Mouse (Mus musculus) forebrain, embryonic 16.5 days (tissue): Measurements from ENCODE around the gene Fam193a. TPM values are rescaled to one million over a fixed set of nuclear protein-coding genes. Genes with fewer than 3 reads are reported as not detected.

Experiments used
- ATAC-seq: fragments of 200-750 bp; cut with Nextera tagmentation; 2 replicates; pipeline ENCODE4 v1.8.0; 2017; ENCODE audit warnings: mild to moderate bottlenecking, moderate library complexity
- H3K27ac ChIP-seq: fragments of 300-500 bp; sonication (generic); 2 replicates; pipeline ENCODE4 v1.5.1; 2014; ENCODE audit warnings: low read length, control low read depth
- H3K27me3 ChIP-seq: fragments of 300-500 bp; sonication (generic); replicated peaks from 2 replicates; pipeline ENCODE4 v1.6.1; 2014; ENCODE audit warnings: low read length; ENCODE audit not compliant: control insufficient read depth, insufficient read depth
- H3K36me3 ChIP-seq: fragments of 300-500 bp; sonication (generic); 2 replicates; pipeline ENCODE4 v1.6.1; 2014; ENCODE audit not compliant: control insufficient read depth, insufficient read depth
- H3K4me1 ChIP-seq: fragments of 300-500 bp; sonication (generic); replicated peaks from 2 replicates; pipeline ENCODE4 v1.6.1; 2014; ENCODE audit warnings: low read length; ENCODE audit not compliant: control insufficient read depth, insufficient read depth
- H3K4me2 ChIP-seq: fragments of 300-500 bp; sonication (generic); 2 replicates; pipeline ENCODE4 v1.6.1; 2014; ENCODE audit warnings: mild to moderate bottlenecking, low read length, control low read depth
- H3K4me3 ChIP-seq: fragments of 300-500 bp; sonication (generic); replicated peaks from 2 replicates; pipeline ENCODE4 v1.5.1; 2014; ENCODE audit warnings: mild to moderate bottlenecking, low read length, control low read depth
- H3K9ac ChIP-seq: fragments of 300-500 bp; sonication (generic); replicated peaks from 2 replicates; pipeline ENCODE4 v1.6.1; 2014; ENCODE audit warnings: low read depth, low read length, control low read depth
- H3K9me3 ChIP-seq: fragments of 300-500 bp; sonication (generic); 2 replicates; pipeline ENCODE4 v1.6.1; 2016; ENCODE audit warnings: low read length; ENCODE audit not compliant: control insufficient read depth
- WGBS: fragments of 180-500 bp; shearing (Covaris S2); extraction: QIAGEN DNeasy Blood & Tissue Kit; methylation state at CpG from one replicate; pipeline ENCODE4 v1.1.7; 2014; 5-methylcytosine and 5-hydroxymethylcytosine counted together
- polyA plus RNA-seq: library from polyadenylated mRNA; unstranded; fragments of >200 nt; fragmentation: Nextera tagmentation; extraction: Ambion mirVana; gene quantifications from 2 replicates; pipeline ENCODE4 v1.2.1, GENCODE M21; 2015

The Fam193a gene
- polyA plus RNA-seq, 1 experiment from 2014 or later = 17.1 TPM

DNA sequence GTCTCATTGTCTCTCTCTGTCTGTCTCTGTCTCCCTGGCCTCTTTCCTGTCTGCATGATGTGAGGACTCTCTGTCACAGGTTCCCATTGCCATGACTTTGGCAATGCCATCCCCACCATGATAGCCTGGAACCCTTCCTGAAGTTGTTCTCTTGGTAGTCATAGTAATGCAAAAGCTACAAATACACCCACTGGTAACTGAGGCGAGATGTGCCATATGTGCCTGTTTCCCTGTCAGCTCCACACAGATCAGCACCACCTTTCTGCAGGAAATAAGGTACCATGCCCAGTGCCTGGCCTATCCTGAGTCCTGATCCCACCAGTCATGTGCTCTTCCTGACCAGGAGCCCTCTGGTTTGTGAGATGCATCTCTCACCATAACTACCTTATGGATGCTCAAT, 132.7 kb downstream of the Fam193a start:
- H3K4me2 ChIP-seq = no peak overlapping the region
- no peak overlapping the region for H3K4me3 ChIP-seq
- no peaks in the 10 kb centered on the region for H3K27me3 ChIP-seq
- 84% methylated on average over 1 of the region's 1 CpGs for WGBS
- no peak overlapping the region for H3K27ac ChIP-seq
- no peaks in the 10 kb centered on the region for H3K9me3 ChIP-seq
- no peaks in the 10 kb centered on the region for H3K4me1 ChIP-seq
- ATAC-seq = no peak
- H3K9ac ChIP-seq = no peak overlapping the region
- no peaks in the 10 kb centered on the region for H3K36me3 ChIP-seq

DNA sequence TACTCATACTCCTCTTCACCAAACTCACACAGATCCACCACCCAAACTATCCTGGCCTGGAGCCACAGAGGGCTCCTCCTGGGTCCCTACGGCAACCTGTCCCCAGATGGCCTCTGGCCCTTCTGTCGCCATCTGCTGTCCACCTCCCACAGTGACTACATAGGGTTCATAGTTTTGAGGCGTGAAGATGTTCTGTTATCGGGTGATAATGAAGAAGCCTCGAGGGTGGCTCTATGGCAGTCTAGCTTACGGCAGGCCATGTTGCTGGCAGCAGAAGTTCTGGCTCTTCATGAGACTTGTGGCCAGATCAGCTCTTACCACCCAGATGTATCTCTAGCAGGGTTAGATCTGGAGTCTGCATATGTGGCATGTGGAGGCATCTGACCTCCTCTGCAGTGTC, 133.1 kb downstream of the Fam193a start:
- Histone ChIP-seq H3K4me1 (no peaks in the 10 kb centered on the region), H3K27ac (no peak overlapping the region), H3K27me3 (no peaks in the 10 kb centered on the region), H3K4me3 (no peak overlapping the region), H3K9me3 (no peaks in the 10 kb centered on the region), H3K9ac (no peak overlapping the region), H3K4me2 (no peak overlapping the region), H3K36me3 (no peaks in the 10 kb centered on the region)
- ATAC-seq = no peak
- 81% methylated on average over 6 of the region's 6 CpGs for WGBS

DNA sequence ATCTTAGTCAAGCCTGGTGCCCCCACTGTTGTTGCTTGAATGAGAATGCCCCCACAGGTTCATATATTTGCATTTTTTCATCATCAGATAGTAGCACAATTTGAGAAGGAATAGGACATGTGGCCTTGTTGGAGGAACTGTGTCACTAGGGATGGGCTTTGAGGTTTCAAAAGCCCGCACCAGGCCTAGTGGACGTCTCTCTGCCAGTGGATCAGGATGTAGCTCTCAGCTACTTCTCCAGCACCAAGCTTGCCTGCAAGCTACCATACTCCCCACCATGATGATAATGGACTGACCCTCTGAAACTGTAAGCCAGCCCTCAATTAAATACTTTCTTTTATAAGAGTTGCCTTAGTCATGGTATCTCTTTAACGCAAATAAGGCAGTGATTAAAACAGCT, 142.8 kb downstream of the Fam193a start:
- no peak overlapping the region for H3K9ac ChIP-seq
- H3K4me3 ChIP-seq = no peak overlapping the region
- H3K27ac ChIP-seq = no peak overlapping the region
- no peaks in the 10 kb centered on the region; the same call in 1 of the 2 replicates for H3K27me3 ChIP-seq
- 88% methylated on average over 3 of the region's 3 CpGs for WGBS
- H3K4me1 ChIP-seq = peaks cover 13% of the 10 kb centered on the region; the same call in 1 of the 2 replicates
- no peaks in the 10 kb centered on the region for H3K36me3 ChIP-seq
- H3K4me2 ChIP-seq = no peak overlapping the region
- no peaks in the 10 kb centered on the region for H3K9me3 ChIP-seq
- no peak for ATAC-seq

DNA sequence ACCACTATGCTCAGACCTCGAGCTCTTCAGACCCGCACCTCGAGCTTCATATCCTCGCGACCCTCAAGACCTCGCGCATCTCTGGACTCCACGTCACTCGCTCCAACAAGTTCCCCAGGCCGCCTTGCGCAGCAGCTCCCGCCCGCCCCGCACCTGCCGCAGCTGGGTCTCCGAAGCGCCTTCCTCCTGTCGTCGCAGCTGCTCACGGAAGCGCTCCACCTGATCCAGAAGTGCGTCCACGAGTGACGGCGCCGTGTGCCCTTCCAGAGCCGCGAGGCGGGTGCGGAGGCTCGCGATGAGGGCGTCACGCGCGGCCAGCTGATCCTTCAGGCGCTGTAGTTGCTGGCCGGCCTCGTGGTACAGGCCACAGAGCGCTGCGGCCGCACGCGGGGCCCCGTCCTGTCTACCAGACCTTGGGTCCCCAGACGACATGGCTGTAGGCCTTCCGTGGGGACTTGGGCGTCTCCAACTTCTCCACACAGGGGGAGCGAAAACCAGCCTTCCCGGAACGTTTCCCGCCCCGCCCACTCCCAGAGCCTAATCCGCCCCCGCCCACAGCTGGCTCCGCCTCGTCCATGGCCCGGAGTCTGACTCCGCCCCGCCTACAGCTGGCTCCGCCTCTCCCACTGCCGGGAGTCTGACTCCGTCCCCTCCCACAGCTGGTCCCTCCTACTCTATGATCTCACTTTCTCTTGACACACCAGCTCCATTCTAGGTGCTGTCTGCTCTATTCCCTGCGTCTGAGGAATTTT, 143.9 kb downstream of the Fam193a start, which contains the start of gene Tnip2:
TSS of gene Tnip2 (minus strand) at position 526 of the 752 bp plus-strand sequence.
- Histone ChIP-seq H3K4me2 (peak within 1 kb of the TSS; percentile 97), H3K27me3 (no peaks in the 10 kb centered on the region; the same call in 1 of the 2 replicates), H3K36me3 (no peaks in the 10 kb centered on the region), H3K4me3 (peak within 1 kb of the TSS; percentile 65), H3K27ac (no peak within 1 kb of the TSS), H3K4me1 (peaks cover 13% of the 10 kb centered on the region; the same call in 1 of the 2 replicates), H3K9me3 (no peaks in the 10 kb centered on the region), H3K9ac (peak within 1 kb of the TSS; percentile 74)
- peak; percentile 96 for ATAC-seq
- under 1% methylated on average over 63 of the region's 64 CpGs for WGBS

DNA sequence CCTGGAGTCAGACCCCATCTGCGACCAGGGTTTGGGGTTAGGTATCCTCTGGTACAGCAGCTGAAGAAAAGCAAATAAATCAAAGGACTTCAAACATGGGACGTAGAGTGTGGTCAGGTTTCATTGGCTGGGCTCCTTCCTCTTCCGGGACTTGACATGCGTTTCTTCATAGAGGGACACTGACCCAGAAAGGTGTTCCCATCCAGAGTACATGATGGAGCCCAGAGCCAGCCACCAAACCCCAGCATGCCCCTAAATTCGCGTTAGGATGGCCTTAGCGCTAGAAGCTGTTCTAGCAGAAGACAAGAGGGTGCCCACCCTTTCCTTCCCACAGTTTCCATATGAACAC, 144.5 kb downstream of the Fam193a start:
- Histone ChIP-seq H3K9me3 (no peaks in the 10 kb centered on the region), H3K4me3 (peak overlapping the region; percentile 65), H3K9ac (peak overlapping the region; percentile 29; the same call in 1 of the 2 replicates), H3K36me3 (no peaks in the 10 kb centered on the region), H3K27ac (no peak overlapping the region), H3K4me2 (peak overlapping the region; percentile 97), H3K27me3 (no peaks in the 10 kb centered on the region; the same call in 1 of the 2 replicates), H3K4me1 (peaks cover 13% of the 10 kb centered on the region; the same call in 1 of the 2 replicates)
- WGBS = 27% methylated on average over 7 of the region's 7 CpGs
- peak; percentile 14; the same call in 1 of the 2 replicates for ATAC-seq

DNA sequence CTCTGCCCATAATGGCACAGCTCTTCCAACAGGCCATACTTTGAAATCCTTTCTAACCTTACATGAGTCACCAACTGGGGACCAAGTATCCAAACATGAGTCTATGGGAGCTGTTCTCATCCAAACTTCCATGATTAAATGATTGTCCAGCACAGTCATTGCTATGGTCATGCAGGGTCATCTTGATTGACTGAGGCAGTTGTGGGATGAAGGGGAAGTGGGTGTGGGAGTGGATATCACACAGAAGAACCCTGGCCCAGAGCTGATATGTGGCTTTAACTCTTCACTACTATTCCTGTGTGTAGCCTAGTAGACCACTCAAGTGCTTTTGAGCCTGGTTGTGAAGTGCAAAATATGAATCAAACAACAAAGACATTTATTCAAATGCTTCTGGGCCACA, 145.4 kb downstream of the Fam193a start:
- H3K27ac ChIP-seq = no peak overlapping the region
- peaks cover 13% of the 10 kb centered on the region; the same call in 1 of the 2 replicates for H3K4me1 ChIP-seq
- no peak overlapping the region for H3K4me3 ChIP-seq
- H3K9ac ChIP-seq = no peak overlapping the region
- no peaks in the 10 kb centered on the region for H3K9me3 ChIP-seq
- no peaks in the 10 kb centered on the region; the same call in 1 of the 2 replicates for H3K27me3 ChIP-seq
- no peak overlapping the region for H3K4me2 ChIP-seq
- ATAC-seq = no peak
- no peaks in the 10 kb centered on the region for H3K36me3 ChIP-seq

DNA sequence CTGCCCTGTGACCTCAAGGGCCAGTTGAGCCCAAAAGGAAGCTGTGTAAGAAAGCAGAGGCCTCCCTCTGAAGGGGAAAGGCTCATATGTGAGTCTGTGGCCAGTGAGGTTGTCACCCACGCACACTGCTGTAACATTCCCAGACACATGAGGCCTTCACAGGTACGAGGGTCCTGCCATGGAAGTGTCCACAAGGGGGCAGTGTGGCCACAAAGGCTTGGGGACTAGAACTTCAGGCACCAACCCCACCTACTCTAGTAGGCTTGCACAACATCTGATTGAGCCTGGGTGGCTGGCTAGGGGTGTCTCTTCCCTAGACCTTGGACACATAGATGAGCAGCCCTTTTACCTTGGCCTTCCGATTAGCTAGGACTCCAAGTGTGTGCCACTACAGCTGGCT, 148.2 kb downstream of the Fam193a start:
- Histone ChIP-seq H3K9me3 (no peaks in the 10 kb centered on the region), H3K9ac (no peak overlapping the region), H3K27ac (no peak overlapping the region), H3K4me3 (no peak overlapping the region), H3K4me1 (peaks cover 12% of the 10 kb centered on the region; the same call in 1 of the 2 replicates), H3K4me2 (no peak overlapping the region), H3K27me3 (no peaks in the 10 kb centered on the region; the same call in 1 of the 2 replicates), H3K36me3 (no peaks in the 10 kb centered on the region)
- 31% methylated on average over 3 of the region's 3 CpGs for WGBS
- no peak for ATAC-seq

DNA sequence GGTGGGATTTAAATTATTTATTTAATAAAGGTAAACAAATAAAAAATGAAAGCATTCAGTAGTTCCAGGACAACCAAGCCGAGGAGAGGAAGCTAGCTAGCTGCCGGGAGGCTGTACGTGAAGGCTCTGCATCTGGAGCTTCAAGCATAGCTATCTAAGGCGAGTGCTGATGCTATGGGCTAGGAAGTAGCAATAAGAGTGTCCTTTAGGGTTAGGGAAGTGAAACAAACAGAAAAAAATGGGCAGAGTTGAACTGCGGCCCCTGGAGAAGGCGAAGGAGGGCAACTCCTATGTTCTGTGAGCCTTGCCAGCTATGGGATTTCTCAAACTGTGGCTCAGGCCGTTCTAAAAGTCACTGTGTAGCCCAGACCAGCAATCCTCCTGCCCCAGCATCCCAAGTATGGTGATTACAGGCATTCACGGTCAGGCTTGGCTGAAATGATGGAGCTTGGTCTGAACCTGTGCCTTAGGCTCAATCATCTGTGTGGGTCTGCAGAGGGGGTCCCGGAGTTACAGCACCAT, 149.7 kb downstream of the Fam193a start:
- H3K4me1 ChIP-seq = no peaks in the 10 kb centered on the region
- no peak overlapping the region for H3K9ac ChIP-seq
- no peak overlapping the region for H3K4me3 ChIP-seq
- 81% methylated on average over 9 of the region's 9 CpGs for WGBS
- H3K27ac ChIP-seq = no peak overlapping the region
- H3K4me2 ChIP-seq = no peak overlapping the region
- no peaks in the 10 kb centered on the region; the same call in 1 of the 2 replicates for H3K27me3 ChIP-seq
- H3K9me3 ChIP-seq = no peaks in the 10 kb centered on the region
- ATAC-seq = no peak
- H3K36me3 ChIP-seq = no peaks in the 10 kb centered on the region

DNA sequence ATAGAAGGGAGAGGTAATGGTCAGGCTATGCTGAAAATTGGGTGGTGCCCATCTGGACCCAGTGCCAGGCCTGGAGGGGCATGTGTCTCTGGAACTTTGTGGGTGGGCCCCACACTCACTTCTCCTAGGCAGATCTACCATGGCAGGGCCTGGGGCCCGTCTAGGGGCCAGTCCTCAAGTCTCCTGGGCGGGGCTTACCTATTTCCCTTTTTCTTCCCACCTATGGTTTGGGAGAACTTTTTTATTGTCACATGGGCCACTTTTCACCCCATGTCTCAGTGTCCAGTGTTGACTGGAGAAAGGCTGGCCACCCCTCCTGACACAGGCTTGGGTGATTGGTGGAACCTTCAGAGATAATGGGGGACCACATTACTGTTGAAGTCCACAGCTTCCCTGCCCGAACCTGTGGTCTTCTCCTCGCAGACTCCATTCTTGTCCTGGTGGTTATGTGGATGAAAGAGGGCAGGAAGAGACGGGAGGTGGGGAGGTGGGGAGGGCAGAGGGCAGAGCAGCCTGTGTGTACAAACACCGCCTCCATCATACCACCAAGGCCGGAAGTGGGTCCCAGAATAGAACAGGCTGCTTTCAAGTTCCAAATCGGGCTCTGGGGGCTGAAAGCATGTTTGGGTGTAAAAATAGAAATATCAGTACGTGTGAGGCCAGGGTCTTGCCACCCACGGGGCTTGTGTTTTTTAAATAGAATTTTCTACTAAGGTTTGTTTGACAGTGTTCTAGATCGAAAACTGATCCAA, 150.9 kb downstream of the Fam193a start:
- WGBS = 73% methylated on average over 11 of the region's 11 CpGs
- H3K9ac ChIP-seq = no peak overlapping the region
- H3K4me1 ChIP-seq = no peaks in the 10 kb centered on the region
- no peak overlapping the region for H3K4me3 ChIP-seq
- no peak for ATAC-seq
- no peak overlapping the region for H3K4me2 ChIP-seq
- no peaks in the 10 kb centered on the region for H3K9me3 ChIP-seq
- H3K27me3 ChIP-seq = no peaks in the 10 kb centered on the region; the same call in 1 of the 2 replicates
- H3K36me3 ChIP-seq = no peaks in the 10 kb centered on the region
- H3K27ac ChIP-seq = no peak overlapping the region
